Mouse (Mus musculus) gastrocnemius, postnatal 36 days (tissue): ENCODE measurements around the gene Lif. TPM values are rescaled to one million over a fixed set of nuclear protein-coding genes. Genes with fewer than 3 reads are reported as not detected.

ENCODE experiments used
- DNase-seq, 2 experiments: peaks; one replicate each; pipeline ENCODE4 v3.0.0; 2022
- intact Hi-C: fragments of 180-260 bp; cut with DNase I; formaldehyde crosslinking; loops from one replicate; pipeline ENCODE4 v1.15.1; 2025
- total RNA-seq, 2 experiments: library from RNA; stranded (reverse); gene quantifications; 2 replicates each; pipeline ENCODE4 v1.2.3; 2021

Gene Lif
- total RNA-seq, 2 experiments from 2014 or later, result 0.13 to 0.52 TPM

DNA sequence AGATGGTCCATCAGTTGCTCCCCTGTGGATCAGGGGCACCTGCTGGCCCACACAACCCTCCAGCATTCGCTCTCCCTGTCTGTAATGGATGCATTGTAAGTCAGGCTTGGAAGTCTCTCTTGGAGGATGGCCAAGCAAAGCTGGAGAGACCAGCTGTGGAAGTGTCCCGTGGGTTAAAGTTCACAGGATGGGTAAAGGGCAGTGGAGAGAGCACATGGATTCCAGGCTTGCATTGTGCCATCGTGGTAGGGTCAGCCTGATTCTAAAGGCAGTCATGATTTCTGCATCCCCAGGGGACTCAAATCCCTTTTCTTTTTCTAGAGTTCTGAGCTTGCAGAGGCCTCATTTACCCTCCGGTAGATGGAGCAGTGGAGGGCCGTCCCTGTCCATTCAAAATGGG is 399 bp downstream of the Lif start:
- DNase-seq, result no peak
- intact Hi-C loops, result loop anchor here (1.0 to 2.0 kb wide), 2 partner anchors 36 to 121 kb away; no protein-coding TSS in a partner anchor

DNA sequence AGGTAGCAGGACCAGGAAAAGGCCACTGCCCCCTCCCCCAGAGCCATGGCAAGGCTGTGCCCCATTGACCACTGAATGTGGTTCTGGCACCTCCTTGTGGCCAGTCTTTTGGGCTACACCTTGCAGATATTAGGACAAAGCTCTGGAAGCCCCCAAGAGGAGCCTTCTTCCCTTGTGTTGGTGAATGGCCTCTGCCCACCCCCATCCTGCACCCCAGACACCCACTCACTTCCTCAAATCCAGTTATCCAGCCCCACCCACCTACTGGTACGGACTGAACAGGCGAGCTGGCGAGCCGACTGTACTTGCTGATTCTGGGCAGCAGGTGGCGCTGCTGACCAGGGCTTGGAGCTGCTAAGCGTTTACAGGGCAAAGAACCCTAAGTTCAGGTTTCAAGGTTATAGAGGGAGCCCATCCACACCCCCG is 1.3 kb downstream of the Lif start:
- peak; percentile 76 to 88 for DNase-seq

DNA sequence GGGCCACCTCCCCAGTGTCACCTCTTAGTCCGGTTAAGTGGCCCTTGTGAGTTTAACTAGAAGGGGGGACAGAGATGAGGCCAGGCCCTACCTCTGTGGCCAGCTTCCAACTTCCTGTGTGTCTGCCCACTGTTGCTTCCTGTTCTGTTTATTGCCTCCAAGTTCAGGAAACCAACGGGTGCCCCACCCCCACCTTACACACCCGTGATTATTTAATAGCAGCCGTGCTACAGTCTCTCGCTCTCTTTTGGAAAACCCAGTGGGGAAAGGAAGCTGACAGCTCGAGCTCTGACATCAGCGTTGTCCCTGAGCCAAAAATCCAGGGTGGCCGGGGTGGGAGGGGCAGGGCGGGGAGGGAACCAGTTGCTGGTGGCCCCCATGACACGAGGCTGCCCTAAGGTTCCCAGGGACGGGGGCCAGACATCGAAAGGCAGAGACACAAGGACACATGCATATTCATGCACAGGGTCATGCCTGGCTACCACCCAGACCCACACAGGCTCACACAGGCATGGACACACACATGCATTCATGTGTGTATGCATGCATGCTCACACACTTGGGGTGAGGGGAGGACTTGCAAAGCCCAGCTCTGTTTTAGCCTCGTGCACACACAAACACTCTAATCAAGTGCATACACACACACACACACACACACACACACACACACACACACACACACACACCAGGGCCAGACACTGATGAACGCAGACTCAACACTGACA is 3.3 kb downstream of the Lif start:
- peak in 1 of 2 experiments; percentile 41 for DNase-seq
- intact Hi-C loops, result loop anchor here (10.0 kb wide), 1 partner anchor 84 kb away; no protein-coding TSS in a partner anchor

More for the DNA sequence above, 1.3 kb downstream of the Lif start:
- intact Hi-C loops, result loop anchor here (1.0 kb wide), 3 partner anchors 37 to 165 kb away; no protein-coding TSS in a partner anchor

DNA sequence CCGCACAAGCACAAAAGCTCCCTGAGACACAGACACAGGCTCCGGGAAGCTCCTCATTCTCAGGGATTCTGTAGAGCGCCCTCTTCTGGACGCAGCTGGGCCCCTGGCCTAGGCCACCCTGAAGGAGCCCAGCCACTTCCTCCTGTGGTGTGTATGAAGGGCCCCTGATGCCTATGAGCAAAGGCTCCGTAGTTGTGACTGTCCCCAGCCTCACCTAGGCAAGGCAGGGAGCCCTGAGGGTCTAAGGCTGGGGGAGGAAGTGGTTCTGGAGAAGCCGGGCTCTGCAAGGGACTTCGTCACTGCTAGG is 3.8 kb downstream of the Lif start:
- peak in 1 of 2 experiments; percentile 61 for DNase-seq
- intact Hi-C loops, result loop anchor here (10.0 kb wide), 1 partner anchor 84 kb away; no protein-coding TSS in a partner anchor

DNA sequence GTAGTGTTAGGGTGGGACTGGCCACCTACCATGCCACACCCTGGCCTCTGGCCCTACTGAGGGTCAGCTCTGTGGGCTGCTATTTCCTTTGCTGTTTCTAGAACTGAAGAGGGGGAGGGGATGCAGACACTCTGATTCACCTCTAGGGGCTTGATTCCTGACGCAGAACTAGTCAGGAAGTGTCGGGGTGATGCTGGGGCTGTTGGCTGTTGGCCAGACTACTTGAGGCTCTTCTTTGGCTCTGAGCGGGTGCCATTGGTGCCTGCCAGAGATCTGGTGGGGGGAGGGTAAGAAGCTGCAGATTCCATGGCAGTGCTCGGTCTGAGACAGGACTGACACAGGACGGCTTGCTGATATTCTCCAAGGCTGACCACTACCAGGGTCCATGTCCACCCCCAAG is 4.6 kb downstream of the Lif start:
- intact Hi-C loops, result loop anchor here (10.0 kb wide), 1 partner anchor 83 kb away; no protein-coding TSS in a partner anchor
- DNase-seq, result no peak

DNA sequence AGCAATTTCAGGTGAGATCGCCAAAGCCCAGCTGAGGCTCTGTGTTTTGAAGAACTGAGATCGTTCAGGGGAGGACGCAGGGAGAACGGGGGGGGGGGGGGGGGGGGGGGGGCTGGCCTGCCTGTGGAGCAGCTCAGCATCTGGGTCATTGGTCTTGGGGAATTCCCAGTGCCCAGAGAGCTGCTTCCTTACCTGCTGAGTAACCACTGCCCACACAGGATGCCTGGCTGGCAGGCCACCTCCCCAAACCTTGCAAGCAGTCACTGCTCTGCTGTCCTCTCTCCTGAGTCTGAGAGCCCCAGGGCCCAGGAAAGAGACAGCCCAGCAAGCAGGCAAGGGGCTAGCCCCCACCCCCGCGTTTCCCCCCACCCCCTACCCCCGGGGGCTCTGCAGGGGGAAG is 5.5 kb downstream of the Lif start:
- DNase-seq, result no peak
- intact Hi-C loops, result loop anchor here (10.0 kb wide), 1 partner anchor 82 kb away; no protein-coding TSS in a partner anchor

DNA sequence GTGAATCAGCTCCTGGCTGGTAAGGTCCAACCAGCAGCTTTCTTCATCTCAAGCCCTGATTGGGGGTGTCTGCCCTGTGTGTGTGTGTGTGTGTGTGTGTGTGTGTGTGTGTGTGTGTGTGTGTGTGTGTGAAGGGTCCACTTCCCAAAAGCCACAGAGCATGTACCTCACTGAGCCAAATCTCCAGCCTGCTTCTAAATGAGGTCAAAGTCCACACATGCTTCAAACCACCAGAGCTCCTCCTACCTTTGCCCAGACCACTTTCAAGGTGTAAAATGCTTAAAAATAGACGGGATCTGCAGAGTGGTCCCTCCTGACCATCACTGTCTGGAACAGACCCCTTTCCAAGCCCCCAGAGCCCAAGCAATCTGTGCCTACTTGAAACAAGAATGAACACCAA is 5.9 kb downstream of the Lif start:
- DNase-seq, result no peak
- intact Hi-C loops, result loop anchor here (10.0 kb wide), 1 partner anchor 82 kb away; no protein-coding TSS in a partner anchor

DNA sequence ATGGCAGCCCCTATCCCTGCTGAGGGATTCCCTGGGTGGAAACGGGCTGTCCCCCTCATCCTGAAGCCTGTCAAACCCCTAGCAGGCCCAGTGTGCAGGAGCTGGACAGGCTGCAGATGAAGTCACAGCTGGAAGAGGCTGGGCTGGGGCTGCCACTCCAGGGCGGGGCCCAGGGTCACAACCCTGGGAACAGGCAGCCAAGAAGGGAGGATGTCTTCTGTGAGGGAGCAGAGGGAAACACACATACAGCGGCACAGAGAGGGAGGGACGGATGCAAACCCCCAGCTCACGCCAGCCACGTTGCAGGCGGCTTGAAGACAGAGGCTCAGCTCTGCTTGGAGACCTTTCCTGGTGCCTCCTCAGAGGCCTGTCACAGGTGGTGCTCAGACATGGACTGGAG is 6.7 kb downstream of the Lif start:
- intact Hi-C loops, result loop anchor here (10.0 kb wide), 1 partner anchor 81 kb away; no protein-coding TSS in a partner anchor
- DNase-seq, result peak; percentile 53 to 58

DNA sequence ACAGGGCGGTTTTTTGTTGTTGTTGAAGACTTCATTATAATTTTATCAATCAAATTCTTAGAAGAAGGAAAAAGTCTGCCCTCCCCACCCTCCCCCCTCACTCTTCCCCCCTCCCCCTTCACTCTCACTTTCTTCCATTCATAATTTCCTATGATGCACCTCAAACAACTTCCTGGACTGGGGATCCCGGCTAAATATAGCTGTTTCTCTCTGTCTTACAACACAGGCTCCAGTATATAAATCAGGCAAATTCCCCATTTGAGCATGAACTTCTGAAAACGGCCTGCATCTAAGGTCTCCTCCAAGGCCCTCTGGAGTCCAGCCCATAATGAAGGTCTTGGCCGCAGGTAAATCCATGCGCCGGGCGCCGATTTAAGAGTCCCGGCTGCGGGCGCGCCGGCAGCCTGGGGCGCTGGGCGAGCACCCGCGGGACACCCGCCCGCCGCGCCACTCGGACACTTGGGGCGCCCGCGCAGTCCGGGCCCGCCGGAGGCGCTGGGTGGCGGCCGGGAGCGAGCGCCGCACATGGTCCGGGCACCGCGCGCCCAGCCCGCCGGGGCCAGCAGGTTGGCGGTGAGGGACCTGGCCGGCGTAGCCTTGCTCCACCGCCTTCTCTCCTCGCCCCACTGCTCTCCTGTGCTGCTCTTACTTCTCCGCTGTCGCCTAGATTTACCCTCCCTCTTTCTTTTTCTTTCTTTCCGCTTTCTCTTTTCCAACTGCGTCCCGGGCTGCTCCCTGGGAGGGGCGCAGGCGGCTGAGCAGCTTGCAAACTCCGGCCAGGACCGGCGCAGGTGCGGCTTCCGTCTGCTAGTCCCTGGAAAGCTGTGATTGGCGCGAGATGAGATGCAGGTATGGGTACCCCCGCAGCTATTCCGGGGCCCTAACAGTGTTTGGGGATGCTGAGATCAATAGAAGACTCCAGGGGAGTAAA is 9.2 kb downstream of the Lif start:
- intact Hi-C loops, result loop anchor here (10.0 kb wide), 1 partner anchor 78 kb away; no protein-coding TSS in a partner anchor
- peak in 1 of 2 experiments; percentile 41 for DNase-seq

DNA sequence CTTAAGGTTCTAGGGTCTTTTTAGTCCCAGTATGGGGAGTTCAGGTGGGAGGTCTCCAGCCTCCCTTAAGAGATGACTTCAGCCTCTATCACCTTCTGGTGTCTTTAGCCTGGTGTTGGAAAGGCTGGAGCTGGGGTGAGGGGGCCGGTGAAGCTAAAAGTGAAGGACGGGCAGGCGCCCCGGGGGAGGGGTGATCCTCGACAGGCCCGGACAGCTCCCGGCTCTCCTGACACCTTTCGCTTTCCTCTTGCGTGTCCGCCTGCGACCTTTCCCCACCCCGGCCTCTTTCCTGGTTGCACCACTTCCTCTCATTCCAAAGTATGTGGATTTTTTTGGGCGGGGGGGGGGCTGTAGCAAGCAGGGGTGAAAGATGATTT is 9.8 kb downstream of the Lif start:
- no peak for DNase-seq
- intact Hi-C loops, result loop anchor here (10.0 kb wide), 1 partner anchor 78 kb away; no protein-coding TSS in a partner anchor

DNA sequence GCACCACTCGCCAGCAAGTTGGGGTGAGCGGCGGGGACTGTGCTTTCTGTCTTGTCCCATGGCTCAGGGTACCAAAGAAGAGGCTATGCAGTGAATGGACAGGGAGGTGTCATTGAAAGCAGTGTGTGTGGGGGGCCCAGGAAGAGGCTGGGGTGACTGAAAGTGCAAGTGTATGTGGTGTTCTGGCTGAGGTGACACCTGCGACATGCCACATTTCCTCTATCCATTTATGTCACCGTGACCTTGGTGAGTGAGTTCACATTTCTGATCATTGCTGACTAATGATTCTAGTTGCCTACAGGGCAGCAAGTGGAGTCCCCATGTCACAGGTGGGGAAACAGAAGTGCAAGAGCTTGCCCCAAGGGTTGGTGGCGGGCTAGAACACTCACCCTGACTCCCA is 11.1 kb downstream of the Lif start:
- intact Hi-C loops, result loop anchor here (10.0 kb wide), 1 partner anchor 76 kb away; no protein-coding TSS in a partner anchor
- DNase-seq, result no peak

DNA sequence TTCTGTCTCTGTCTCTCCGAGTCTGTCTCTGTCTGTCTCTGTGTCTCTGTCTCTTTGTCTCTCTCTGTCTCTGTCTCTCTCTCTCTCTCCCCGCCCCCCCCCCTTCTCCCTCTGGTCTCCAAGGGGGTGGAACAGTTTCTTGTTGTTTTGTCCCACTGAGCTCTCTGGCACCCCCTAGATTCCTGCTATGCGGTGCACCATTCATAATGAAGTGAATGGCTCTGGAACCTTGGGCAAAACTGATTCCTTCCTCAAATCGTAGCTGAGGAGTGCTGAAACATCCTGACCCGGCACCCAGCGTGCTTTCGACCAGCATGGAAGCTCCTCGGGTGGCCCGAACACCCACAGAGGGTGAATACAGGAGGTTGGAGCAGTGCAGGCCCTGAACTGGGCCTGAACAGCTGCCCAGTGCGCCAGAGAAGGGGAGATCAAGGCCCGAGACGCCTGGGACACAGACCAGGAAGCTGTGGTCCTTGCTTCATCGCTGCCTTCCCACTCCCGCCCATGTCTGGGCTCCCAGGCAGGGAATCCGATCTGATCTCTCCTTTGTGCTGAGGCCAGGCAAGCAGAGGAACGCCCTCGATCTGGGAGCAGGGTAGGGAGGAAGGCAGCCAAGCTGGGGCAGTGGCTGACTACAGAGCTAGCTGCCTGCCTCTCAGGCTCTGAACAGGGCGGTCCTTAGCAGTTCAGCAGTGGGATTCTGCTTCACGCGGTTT is 13.5 kb downstream of the Lif start:
- DNase-seq, result peak; percentile 65 to 80

DNA sequence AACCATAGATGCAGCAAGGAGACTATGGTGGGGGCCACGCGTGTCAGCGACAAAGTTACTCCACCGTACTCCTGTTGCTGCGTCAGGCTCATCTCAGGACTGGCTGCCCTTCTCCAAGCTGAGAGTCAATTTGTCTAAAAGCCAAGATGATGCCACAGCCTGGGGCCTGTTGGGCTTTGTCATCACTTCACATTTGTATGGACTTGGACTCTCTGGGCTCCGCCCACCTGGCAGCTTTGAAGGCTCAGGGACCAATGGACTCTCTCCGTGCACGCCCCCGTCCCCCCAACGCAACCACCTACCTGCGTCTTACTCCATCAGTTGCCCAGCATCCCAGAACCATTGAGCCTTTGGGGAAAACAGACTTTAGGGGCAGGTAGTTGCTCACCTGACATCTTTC is 14.2 kb downstream of the Lif start:
- no peak for DNase-seq
- intact Hi-C loops, result no loop called here

More for the DNA sequence above, 13.5 kb downstream of the Lif start:
- intact Hi-C loops, result no loop called here

DNA sequence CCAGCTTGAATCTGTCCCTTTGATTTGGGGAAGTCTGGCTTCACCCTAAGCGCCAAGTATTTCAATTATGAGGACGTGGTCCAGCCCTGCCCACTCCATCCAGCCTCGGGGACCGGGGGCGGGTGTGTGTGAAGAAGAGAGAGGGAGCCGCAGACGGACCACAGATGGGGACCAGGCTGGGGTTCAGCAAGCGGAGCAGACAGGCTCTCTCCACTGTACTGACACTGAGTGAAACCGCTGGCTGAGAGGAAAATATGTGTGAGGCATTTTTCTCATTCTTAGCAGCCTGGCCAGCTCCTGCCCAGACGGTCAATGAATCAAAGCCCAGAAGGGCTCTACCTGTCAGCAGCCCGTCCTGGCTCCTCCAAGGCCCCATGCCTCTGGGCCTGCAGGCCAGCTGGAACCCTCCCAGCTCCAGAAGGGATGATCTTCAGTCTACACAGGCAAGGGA is 19.1 kb downstream of the Lif start:
- intact Hi-C loops, result no loop called here
- DNase-seq, result no peak

DNA sequence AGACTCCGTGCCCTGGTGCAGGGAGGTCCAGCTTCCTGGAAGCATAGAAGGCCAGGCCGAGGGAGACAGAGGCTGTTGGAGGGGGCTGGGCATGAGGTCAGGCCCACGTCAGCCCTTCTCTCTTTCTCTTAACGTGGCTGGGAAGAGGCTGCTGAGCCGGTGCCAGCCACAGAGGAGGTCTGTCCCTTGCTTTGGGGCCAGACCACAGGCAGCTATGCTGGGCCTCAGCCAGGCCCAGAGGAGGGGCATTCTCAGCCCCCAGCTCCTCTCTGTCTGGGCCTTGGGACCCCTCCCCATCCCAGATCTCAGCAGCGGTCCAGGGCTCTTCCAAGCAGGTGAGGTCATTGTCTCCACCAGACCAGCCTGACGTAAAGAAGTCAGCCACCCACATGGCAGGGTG is 22.6 kb downstream of the Lif start:
- DNase-seq, result no peak
- intact Hi-C loops, result no loop called here

DNA sequence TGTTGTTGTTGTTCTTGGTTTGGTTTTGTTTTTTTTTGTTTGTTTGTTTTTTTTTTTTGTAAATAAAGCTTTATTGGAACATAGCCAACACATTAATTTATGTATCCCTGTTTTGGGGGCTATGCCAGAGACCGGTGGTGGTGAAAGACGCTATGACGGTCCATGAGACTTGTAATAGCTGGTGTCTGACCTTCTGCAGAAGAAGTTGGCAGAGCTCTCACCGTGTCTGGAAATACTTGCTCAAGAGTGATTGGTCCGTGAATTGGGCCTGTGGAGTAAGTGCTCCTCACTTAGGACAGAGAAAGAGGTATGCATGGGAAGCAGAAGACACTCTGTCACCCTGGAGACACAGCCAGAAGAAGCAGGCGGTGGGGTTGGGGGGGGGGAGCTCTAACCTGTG is 24.5 kb downstream of the Lif start:
- DNase-seq, result no peak
- intact Hi-C loops, result no loop called here

DNA sequence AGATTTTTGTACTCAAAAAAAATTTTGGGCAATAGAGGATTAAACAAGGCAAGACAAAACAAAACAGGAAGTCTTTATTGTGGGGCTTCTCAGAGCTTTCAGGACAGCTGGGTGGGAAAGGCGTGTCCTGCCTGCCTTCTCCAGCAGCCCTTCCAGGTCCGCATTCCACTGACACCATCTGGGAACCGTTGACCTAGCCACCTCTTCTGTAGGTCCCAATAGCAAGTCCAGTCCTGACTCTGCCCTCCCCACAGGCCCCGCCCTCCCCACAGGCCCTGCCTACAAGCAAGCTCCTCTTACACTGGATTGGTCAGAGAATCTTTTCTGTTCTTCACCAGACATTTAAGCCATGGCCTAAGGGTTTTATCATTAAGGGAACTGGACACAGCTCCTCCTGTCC is 26.3 kb downstream of the Lif start:
- DNase-seq, result no peak
- intact Hi-C loops, result no loop called here

DNA sequence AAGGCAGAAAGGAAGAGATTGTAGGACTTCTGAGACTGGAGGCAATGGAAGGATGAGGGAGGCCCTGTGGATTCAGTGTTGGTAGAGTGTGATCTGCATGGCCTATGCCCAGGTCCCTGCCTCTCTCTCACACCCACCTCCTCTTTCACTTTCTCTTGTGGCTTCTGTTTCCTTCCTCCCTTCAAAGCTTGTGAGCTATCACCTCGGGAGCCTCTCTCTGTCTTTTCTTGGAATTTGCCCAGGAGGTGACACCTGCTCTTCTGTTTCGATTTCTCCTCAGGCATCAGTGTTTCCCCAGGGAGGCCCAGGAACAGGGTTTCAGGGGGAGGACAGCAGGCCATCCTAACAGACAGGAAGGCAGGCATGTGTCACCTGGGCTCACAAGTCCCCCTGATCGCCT is 31.9 kb downstream of the Lif start:
- no peak for DNase-seq
- intact Hi-C loops, result no loop called here

DNA sequence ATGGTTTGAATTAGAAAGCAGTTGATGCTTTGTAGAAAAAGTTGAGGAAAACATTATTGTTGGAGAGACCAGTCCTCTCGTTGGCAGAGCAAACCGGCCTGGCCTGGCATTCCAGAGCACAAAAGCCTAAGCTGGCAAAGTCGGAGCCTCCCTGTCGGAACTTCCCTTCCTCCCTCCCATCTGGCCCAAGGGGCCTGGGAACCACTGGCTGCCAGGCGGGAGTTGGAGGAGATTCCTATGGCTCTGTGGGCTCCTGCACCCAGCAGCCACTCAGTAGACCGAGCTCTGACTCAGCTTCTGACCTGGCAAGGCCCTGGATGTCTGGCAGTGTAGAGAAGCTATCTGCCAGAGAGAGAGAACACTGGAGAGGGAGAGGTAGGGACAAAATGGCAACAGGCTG is 34.3 kb downstream of the Lif start:
- peak; percentile 37 to 49 for DNase-seq
- intact Hi-C loops, result no loop called here

DNA sequence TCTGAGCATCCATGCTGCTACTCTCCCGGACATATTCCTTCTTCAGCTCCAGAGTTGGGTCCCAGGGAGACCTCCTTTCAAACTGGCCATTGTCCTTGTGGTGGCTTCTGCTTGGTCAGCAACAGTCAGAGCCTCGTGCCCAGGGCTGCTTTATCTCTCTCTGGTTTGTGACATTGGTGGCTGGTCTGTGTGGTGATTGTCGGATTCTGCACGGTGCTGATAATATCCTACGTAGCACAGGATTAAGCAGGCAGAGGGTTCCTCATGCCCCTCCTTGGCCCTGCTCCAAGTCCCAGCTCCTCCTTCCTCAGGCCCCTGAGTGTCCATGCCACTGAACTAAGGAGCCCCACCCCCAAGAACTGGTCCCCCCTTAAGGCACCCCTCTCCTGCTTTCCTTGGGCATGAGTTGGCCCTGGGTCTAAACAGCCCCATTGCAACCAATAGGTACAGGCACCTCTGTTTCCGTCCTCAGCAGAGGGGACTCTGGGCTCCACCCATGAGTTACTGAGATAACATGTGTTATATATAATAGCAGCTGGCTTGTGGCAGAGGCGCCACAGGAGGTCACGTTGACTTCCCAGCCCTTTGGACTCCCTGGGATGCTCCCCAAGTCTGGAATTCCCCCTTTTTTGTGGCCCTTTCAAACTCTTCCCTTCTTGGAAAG is 35.0 kb downstream of the Lif start:
- no peak for DNase-seq
- intact Hi-C loops, result no loop called here
